8 mouse cellular contexts compared by ENCODE assay signal in genomic region chr7:19118028-19118771, GRCm38 (mm10). TPM values are rescaled to one million over a fixed set of nuclear protein-coding genes. Genes with fewer than 3 reads are reported as not detected.
DNase-seq lines count a peak whose midpoint lies in the region; ATAC-seq and TF ChIP-seq lines count a peak whose summit lies in the region.

Gm4969 (minus strand) TSS chr7:19118368.

- TF ChIP-seq POLR2A in testis, adult 2 months (IDR thresholded peaks at IDR 0.05; ENCODE audit: control insufficient read depth, low read depth, low read length), result peak; percentile 54

- peak; percentile 87 to 88 for DNase-seq in cerebellum, postnatal 10 days
- peak; percentile 53 for DNase-seq in kidney, adult 18-20 months

- peak within 1 kb of the TSS; percentile 67 for H3K4me2 ChIP-seq in limb, embryonic 15.5 days
- peak within 1 kb of the TSS; percentile 62 for H3K4me2 ChIP-seq in midbrain, embryonic 16.5 days (ENCODE audit: low read length)

- H3K36me3 ChIP-seq in erythroblast, embryonic 14.5 days (ENCODE audit: control insufficient read depth), result no peaks in the 10 kb centered on the region; the same call in 1 of the 2 replicates
- H3K36me3 ChIP-seq in limb, embryonic 15.5 days, result no peaks in the 10 kb centered on the region
- no peaks in the 10 kb centered on the region for H3K36me3 ChIP-seq in midbrain, embryonic 16.5 days (ENCODE audit: control insufficient read depth, insufficient read depth, low read length)
- no peaks in the 10 kb centered on the region for H3K36me3 ChIP-seq in testis, adult 2 months (ENCODE audit: control insufficient read depth, insufficient read depth, low read length)

- H3K4me3 ChIP-seq in erythroblast, embryonic 14.5 days (replicated peaks), result peak within 1 kb of the TSS; percentile 77
- peak within 1 kb of the TSS; percentile 32 for H3K4me3 ChIP-seq in limb, embryonic 15.5 days
- H3K4me3 ChIP-seq in midbrain, embryonic 16.5 days (ENCODE audit: low read depth, low read length), result peak within 1 kb of the TSS; percentile 40
- peak within 1 kb of the TSS; percentile 88 for H3K4me3 ChIP-seq in testis, adult 2 months (ENCODE audit: control insufficient read depth, low read depth, low read length)

- H3K27me3 ChIP-seq in erythroblast, embryonic 14.5 days (ENCODE audit: control insufficient read depth), result peaks cover 12% of the 10 kb centered on the region
- no peaks in the 10 kb centered on the region for H3K27me3 ChIP-seq in limb, embryonic 15.5 days
- no peaks in the 10 kb centered on the region for H3K27me3 ChIP-seq in midbrain, embryonic 16.5 days (ENCODE audit: control insufficient read depth, insufficient read depth, low read depth, low read length)
- H3K27me3 ChIP-seq in testis, adult 2 months (ENCODE audit: control insufficient read depth, insufficient read depth, low read length), result no peaks in the 10 kb centered on the region

- H3K9ac ChIP-seq in limb, embryonic 15.5 days, result no peak within 1 kb of the TSS
- peak within 1 kb of the TSS; percentile 44 for H3K9ac ChIP-seq in midbrain, embryonic 16.5 days (ENCODE audit: low read depth, low read length)

- peaks cover 13% of the 10 kb centered on the region for H3K9me3 ChIP-seq in erythroblast, embryonic 14.5 days (ENCODE audit: control insufficient read depth, low read length)
- no peaks in the 10 kb centered on the region for H3K9me3 ChIP-seq in limb, embryonic 15.5 days
- no peaks in the 10 kb centered on the region; the same call in 1 of the 2 replicates for H3K9me3 ChIP-seq in midbrain, embryonic 16.5 days (replicated peaks; ENCODE audit: control insufficient read depth, low read length, poor library complexity, severe bottlenecking)

- no peak within 1 kb of the TSS for H3K27ac ChIP-seq in limb, embryonic 15.5 days
- peak within 1 kb of the TSS; percentile 56 for H3K27ac ChIP-seq in midbrain, embryonic 16.5 days (ENCODE audit: low read length)
- H3K27ac ChIP-seq in testis, adult 2 months (ENCODE audit: control insufficient read depth, insufficient read depth, low read depth, low read length), result peak within 1 kb of the TSS; percentile 56

- no peak for ATAC-seq in erythroblast, adult 5-6 weeks (replicated peaks; ENCODE audit: low FRiP score, poor library complexity, severe bottlenecking)
- ATAC-seq in granulocyte monocyte progenitor cell, adult 5-6 weeks (replicated peaks; ENCODE audit: poor library complexity, severe bottlenecking), result peak; percentile 21
- ATAC-seq in limb, embryonic 15.5 days (ENCODE audit: insufficient number of reproducible peaks, low FRiP score, low TSS enrichment, low read depth), result 0 out of 2 replicates have a peak, but pooled peaks have one; percentile 27
- peak; percentile 59 for ATAC-seq in midbrain, embryonic 16.5 days

- WGBS in limb, embryonic 15.5 days, result 20% methylated on average over 64 of the region's 64 CpGs
- 20% methylated on average over 56 of the region's 64 CpGs for WGBS in midbrain, embryonic 16.5 days

- no peak for TF ChIP-seq CTCF in testis, adult 2 months (IDR thresholded peaks at IDR 0.05; ENCODE audit: control insufficient read depth, insufficient read depth, insufficient replicate concordance, low read depth, low read length)

- H3K4me1 ChIP-seq in erythroblast, embryonic 14.5 days (ENCODE audit: control insufficient read depth), result peaks cover 36% of the 10 kb centered on the region
- H3K4me1 ChIP-seq in limb, embryonic 15.5 days, result peaks cover 26% of the 10 kb centered on the region
- peaks cover 20% of the 10 kb centered on the region for H3K4me1 ChIP-seq in midbrain, embryonic 16.5 days (ENCODE audit: control insufficient read depth, insufficient read depth, low read length)
- H3K4me1 ChIP-seq in testis, adult 2 months (ENCODE audit: control insufficient read depth, insufficient read depth, low read length), result peaks cover 8% of the 10 kb centered on the region

RNA-seq across cellular contexts. Expression of gene Gm4969, which starts in this region (rescaled TPM):
- polyA plus RNA-seq in erythroblast, embryonic 14.5 days (2012), result 0.05 TPM in 1 of 2 replicates, not detected in the other
- not detected in 2 replicates for total RNA-seq in erythroblast, adult 5-6 weeks (2015; ENCODE audit: low replicate concordance)
- total RNA-seq in erythroblast, adult 5-6 weeks (2017; ENCODE audit: low replicate concordance), result 0.28 TPM in 1 of 2 replicates, not detected in the other
- 0.71 TPM in 1 of 2 replicates, not detected in the other for total RNA-seq in granulocyte monocyte progenitor cell, adult 5-6 weeks (2014; fragmentation: Nextera tagmentation)
- total RNA-seq in granulocyte monocyte progenitor cell, adult 5-6 weeks (2017), result 0.05 TPM in 1 of 2 replicates, not detected in the other
- 2.4 and 2.6 TPM in 2 replicates for polyA plus RNA-seq in limb, embryonic 15.5 days (2015; fragmentation: Nextera tagmentation; extraction: Ambion mirVana)
- 8.2 and 9.5 TPM in 2 replicates for polyA plus RNA-seq in midbrain, embryonic 16.5 days (2015; fragmentation: Nextera tagmentation; extraction: Ambion mirVana)
- 13.2 and 16.4 TPM in 2 replicates for polyA plus RNA-seq in testis, adult 2 months (2012; rRNA removed)

Comparison
In these comparisons a context has a peak if more than half of its experiments do, and no peak if none do; other contexts are left out.
1. Peak in ATAC-seq in granulocyte monocyte progenitor cell, adult 5-6 weeks; RNA of the gene not detected or under 1 TPM.
2. H3K4me3 ChIP-seq: peak in every context shown above with its lines; median percentile 88 in testis, adult 2 months; 77 in erythroblast, embryonic 14.5 days; 40 in midbrain, embryonic 16.5 days; 32 in limb, embryonic 15.5 days.